Mouse (Mus musculus) right cerebral cortex, adult 2 months (tissue): ENCODE measurements around the gene Edc3.

Experiments used
- DNase-seq, 2 experiments: peaks; one replicate each; pipeline ENCODE4 v3.0.0; 2021 to 2022; ENCODE audit warnings: low spot score in 2 of 2

Gene Edc3

GRCm38 (mm10) chr9:57708068-57708719 is at the start of gene Edc3:
Gene Edc3 (plus strand): TSS chr9:57708540.
- DNase-seq, result peak; percentile 86

- DNase-seq, result no peak
Observed at GRCm38 (mm10) chr9:57658970-57659369, 49.4 kb upstream of the Edc3 start.

- peak; percentile 85 to 86 for DNase-seq
Observed at GRCm38 (mm10) chr9:57659774-57660173, 48.6 kb upstream of the Edc3 start.

GRCm38 (mm10) chr9:57660501-57660900 is 47.8 kb upstream of the Edc3 start:
- DNase-seq, result no peak

GRCm38 (mm10) chr9:57661552-57661951 is 46.8 kb upstream of the Edc3 start:
- DNase-seq, result no peak

GRCm38 (mm10) chr9:57664616-57665015 is 43.7 kb upstream of the Edc3 start:
- no peak for DNase-seq

GRCm38 (mm10) chr9:57666536-57666935 is 41.8 kb upstream of the Edc3 start:
- DNase-seq, result no peak

- DNase-seq, result no peak
Observed at GRCm38 (mm10) chr9:57667136-57667535, 41.2 kb upstream of the Edc3 start.

GRCm38 (mm10) chr9:57667817-57668216 is 40.5 kb upstream of the Edc3 start:
- no peak for DNase-seq

- DNase-seq, result no peak
Observed at GRCm38 (mm10) chr9:57668277-57668676, 40.1 kb upstream of the Edc3 start.

GRCm38 (mm10) chr9:57669566-57669965 is 38.8 kb upstream of the Edc3 start:
- no peak for DNase-seq

GRCm38 (mm10) chr9:57671037-57671436 is 37.3 kb upstream of the Edc3 start:
- no peak for DNase-seq

- no peak for DNase-seq
Observed at GRCm38 (mm10) chr9:57671500-57671899, 36.8 kb upstream of the Edc3 start.

GRCm38 (mm10) chr9:57681411-57681810 is 26.9 kb upstream of the Edc3 start:
- no peak for DNase-seq

- DNase-seq, result no peak
Observed at GRCm38 (mm10) chr9:57683520-57683919, 24.8 kb upstream of the Edc3 start, which contains the start of gene Cyp1a2. Gene Cyp1a2 (minus strand): TSS chr9:57683703.

- DNase-seq, result no peak
Observed at GRCm38 (mm10) chr9:57686011-57686410, 22.3 kb upstream of the Edc3 start.

- no peak for DNase-seq
Observed at GRCm38 (mm10) chr9:57687751-57688150, 20.6 kb upstream of the Edc3 start, which contains the start of gene Cyp1a1. Gene Cyp1a1 (plus strand): TSS chr9:57687928.

- DNase-seq, result no peak
Observed at GRCm38 (mm10) chr9:57688158-57688557, 20.2 kb upstream of the Edc3 start.

GRCm38 (mm10) chr9:57688606-57689005 is 19.7 kb upstream of the Edc3 start:
- DNase-seq, result no peak

GRCm38 (mm10) chr9:57694108-57694507 is 14.2 kb upstream of the Edc3 start:
- no peak for DNase-seq

- peak; percentile 65 to 76 for DNase-seq
Observed at GRCm38 (mm10) chr9:57696380-57697285, 11.7 kb upstream of the Edc3 start.

- DNase-seq, result no peak
Observed at GRCm38 (mm10) chr9:57697380-57697779, 11.0 kb upstream of the Edc3 start.
